Mouse (Mus musculus) small intestine, adult 2 months (tissue): ENCODE measurements around the gene Chd6.

Source experiments
- CTCF ChIP-seq: fragments of 200-500 bp; IDR thresholded peaks from 2 replicates; pipeline ENCODE4 v1.5.1; 2012; ENCODE audit warnings: low read depth, mild to moderate bottlenecking, control low read depth, inconsistent platforms, low read length, moderate library complexity, mixed read lengths; ENCODE audit not compliant: insufficient replicate concordance, insufficient read length; ENCODE audit errors: extremely low read depth
- POLR2A ChIP-seq: fragments of 200-500 bp; IDR thresholded peaks from 2 replicates; pipeline ENCODE4 v1.6.1; 2012; ENCODE audit warnings: low read depth, mild to moderate bottlenecking, control low read depth, inconsistent platforms, low read length, moderate library complexity

DNA sequence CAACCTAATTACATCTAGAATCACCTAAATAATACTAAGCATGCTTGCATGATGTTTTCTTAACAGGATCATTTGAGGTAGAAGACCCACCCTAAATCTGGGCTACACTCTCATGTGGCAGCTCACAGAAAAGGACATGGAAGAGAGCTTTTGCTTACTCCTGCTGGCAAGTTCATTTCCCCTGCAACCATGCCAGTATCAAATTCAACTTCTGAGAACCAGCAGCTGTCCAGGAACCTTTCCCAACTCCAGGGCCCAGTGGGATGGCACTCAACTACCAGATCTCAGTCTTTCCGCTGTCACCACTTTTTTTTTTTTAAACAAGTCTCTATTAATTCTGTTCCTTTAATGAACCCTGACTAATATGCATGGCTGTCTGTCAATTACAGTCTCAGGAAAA lies 114.7 kb downstream of the Chd6 start:
- no peak for TF ChIP-seq CTCF
- no peak for TF ChIP-seq POLR2A
